Mouse (Mus musculus) heart, postnatal 0 days (tissue): ENCODE measurements around the gene Insig2. TPM values are rescaled to one million over a fixed set of nuclear protein-coding genes. Genes with fewer than 3 reads are reported as not detected.

Experiments used
- ATAC-seq: fragments of 200-750 bp; cut with Nextera tagmentation; 2 replicates; pipeline ENCODE4 v1.8.0; 2017; ENCODE audit warnings: low read depth, moderate number of reproducible peaks, moderate library complexity; ENCODE audit not compliant: insufficient read depth
- DNase-seq: peaks from one replicate; pipeline ENCODE4 v3.0.0-alpha.2; 2016; ENCODE audit warnings: low spot score
- H3K27ac ChIP-seq: fragments of 300-500 bp; sonication (generic); 2 replicates; pipeline ENCODE4 v1.5.1; 2014; ENCODE audit warnings: low read depth, mild to moderate bottlenecking
- H3K27me3 ChIP-seq: fragments of 300-500 bp; sonication (generic); 2 replicates; pipeline ENCODE4 v1.6.1; 2014; ENCODE audit warnings: low read length, mixed read lengths; ENCODE audit not compliant: control insufficient read depth, insufficient read depth
- H3K36me3 ChIP-seq: fragments of 300-500 bp; sonication (generic); replicated peaks from 2 replicates; pipeline ENCODE4 v1.6.1; 2014; ENCODE audit warnings: low read length, mixed read lengths; ENCODE audit not compliant: control insufficient read depth, insufficient read depth
- H3K4me1 ChIP-seq: fragments of 300-500 bp; sonication (generic); 2 replicates; pipeline ENCODE4 v1.6.1; 2014; ENCODE audit warnings: antibody characterized with exemption; ENCODE audit not compliant: control insufficient read depth, insufficient read depth
- H3K4me2 ChIP-seq: fragments of 300-500 bp; sonication (generic); 2 replicates; pipeline ENCODE4 v1.6.1; 2014; ENCODE audit warnings: low read depth, mild to moderate bottlenecking, low read length, moderate library complexity
- H3K4me3 ChIP-seq: fragments of 300-500 bp; sonication (generic); 2 replicates; pipeline ENCODE4 v1.5.1; 2014; ENCODE audit warnings: low read depth, low read length
- H3K9ac ChIP-seq: fragments of 300-500 bp; sonication (generic); replicated peaks from 2 replicates; pipeline ENCODE4 v1.6.1; 2014; ENCODE audit warnings: low read depth, low read length, mixed read lengths
- H3K9me3 ChIP-seq: fragments of 300-500 bp; sonication (generic); replicated peaks from 2 replicates; pipeline ENCODE4 v1.6.1; 2016; ENCODE audit warnings: low read length; ENCODE audit not compliant: control insufficient read depth
- CTCF ChIP-seq: IDR thresholded peaks from 2 replicates; pipeline ENCODE4 v1.5.1; 2016; ENCODE audit warnings: antibody characterized with exemption, control low read depth, low read depth
- EP300 ChIP-seq: IDR thresholded peaks from 2 replicates; pipeline ENCODE4 v1.6.1; 2016; ENCODE audit warnings: antibody characterized with exemption, low read depth
- WGBS: fragments of 180-500 bp; shearing (Covaris S2); extraction: QIAGEN DNeasy Blood & Tissue Kit; methylation state at CpG from one replicate; pipeline ENCODE4 v1.1.7; 2014; 5-methylcytosine and 5-hydroxymethylcytosine counted together
- polyA plus RNA-seq: library from polyadenylated mRNA; unstranded; fragments of >200 nt; fragmentation: Nextera tagmentation; extraction: Ambion mirVana; gene quantifications from 2 replicates; pipeline ENCODE4 v1.2.1, GENCODE M21; 2015
- total RNA-seq: library from RNA; depleted of rRNA; stranded (reverse); fragments of >200 nt; gene quantifications from 2 replicates; pipeline ENCODE4 v1.2.3, GENCODE M21; 2014; ENCODE audit warnings: low replicate concordance; rRNA removed

Insig2 gene
- 38.6 and 39.7 TPM in 2 replicates for total RNA-seq
- polyA plus RNA-seq, result 54.7 and 58.2 TPM in 2 replicates

- Histone ChIP-seq H3K9me3 (no peaks in the 10 kb centered on the region), H3K4me2 (no peak within 1 kb of the TSS), H3K9ac (no peak within 1 kb of the TSS), H3K36me3 (no peaks in the 10 kb centered on the region), H3K4me3 (no peak within 1 kb of the TSS), H3K27me3 (no peaks in the 10 kb centered on the region), H3K4me1 (peaks cover 11% of the 10 kb centered on the region), H3K27ac (no peak within 1 kb of the TSS)
- WGBS, result 74% methylated on average over 1 of the region's 1 CpGs
- DNase-seq (no peak), ATAC-seq (no peak)
- TF ChIP-seq EP300 (no peak), CTCF (no peak)
Observed at GRCm38 (mm10) chr1:121332485-121332884, at the start of gene Insig2. Gene Insig2 (minus strand): TSS chr1:121332589.

GRCm38 (mm10) chr1:121381562-121381961 is 49.2 kb upstream of the Insig2 start:
- ATAC-seq, result no peak
- 68% methylated on average over 3 of the region's 3 CpGs for whole genome bisulfite sequencing

GRCm38 (mm10) chr1:121380033-121380432 is 47.6 kb upstream of the Insig2 start:
- DNase-seq (no peak), ATAC-seq (no peak)
- H3K36me3 ChIP-seq, result no peaks in the 10 kb centered on the region
- 75% methylated on average over 3 of the region's 3 CpGs for WGBS
- no peaks in the 10 kb centered on the region for H3K27me3 ChIP-seq
- no peaks in the 10 kb centered on the region for H3K4me1 ChIP-seq
- TF ChIP-seq CTCF (no peak), EP300 (no peak)
- no peaks in the 10 kb centered on the region for H3K9me3 ChIP-seq
- H3K4me2 ChIP-seq, result no peak overlapping the region
- H3K4me3 ChIP-seq, result no peak overlapping the region
- no peak overlapping the region for H3K27ac ChIP-seq
- H3K9ac ChIP-seq, result no peak overlapping the region

More at GRCm38 (mm10) chr1:121381562-121381961, 49.2 kb upstream of the Insig2 start:
- Histone ChIP-seq H3K4me3 (no peak overlapping the region), H3K4me2 (no peak overlapping the region), H3K27me3 (no peaks in the 10 kb centered on the region), H3K27ac (no peak overlapping the region), H3K9ac (no peak overlapping the region), H3K36me3 (no peaks in the 10 kb centered on the region), H3K9me3 (no peaks in the 10 kb centered on the region), H3K4me1 (no peaks in the 10 kb centered on the region)
- no peak for TF ChIP-seq CTCF
- no peak for TF ChIP-seq EP300
- DNase-seq, result no peak

- TF ChIP-seq CTCF (no peak), EP300 (no peak)
- WGBS, result 80% methylated on average over 2 of the region's 2 CpGs
- no peak overlapping the region for H3K4me3 ChIP-seq
- no peaks in the 10 kb centered on the region for H3K4me1 ChIP-seq
- no peak for ATAC-seq
- no peaks in the 10 kb centered on the region for H3K36me3 ChIP-seq
- no peaks in the 10 kb centered on the region for H3K9me3 ChIP-seq
- no peak overlapping the region for H3K9ac ChIP-seq
- H3K27ac ChIP-seq, result no peak overlapping the region
- no peak overlapping the region for H3K4me2 ChIP-seq
- no peak for DNase-seq
- no peaks in the 10 kb centered on the region for H3K27me3 ChIP-seq
Observed at GRCm38 (mm10) chr1:121377901-121378300, 45.5 kb upstream of the Insig2 start.

GRCm38 (mm10) chr1:121377410-121377809 is 45.0 kb upstream of the Insig2 start:
- 86% methylated on average over 1 of the region's 1 CpGs for WGBS
- no peak for DNase-seq
- H3K27ac ChIP-seq, result no peak overlapping the region
- H3K9ac ChIP-seq, result no peak overlapping the region
- H3K4me1 ChIP-seq, result no peaks in the 10 kb centered on the region
- ATAC-seq, result no peak
- no peaks in the 10 kb centered on the region for H3K36me3 ChIP-seq
- no peaks in the 10 kb centered on the region for H3K9me3 ChIP-seq
- TF ChIP-seq CTCF (no peak), EP300 (no peak)
- H3K27me3 ChIP-seq, result no peaks in the 10 kb centered on the region
- no peak overlapping the region for H3K4me3 ChIP-seq
- H3K4me2 ChIP-seq, result no peak overlapping the region

- Histone ChIP-seq H3K27ac (no peak overlapping the region), H3K9me3 (no peaks in the 10 kb centered on the region), H3K9ac (no peak overlapping the region), H3K27me3 (no peaks in the 10 kb centered on the region), H3K4me3 (no peak overlapping the region), H3K4me1 (no peaks in the 10 kb centered on the region), H3K4me2 (no peak overlapping the region), H3K36me3 (no peaks in the 10 kb centered on the region)
- TF ChIP-seq EP300 (no peak), CTCF (no peak)
- ATAC-seq (no peak), DNase-seq (no peak)
- WGBS, result 74% methylated on average over 2 of the region's 2 CpGs
Observed at GRCm38 (mm10) chr1:121373631-121374030, 41.2 kb upstream of the Insig2 start.
